Mouse (Mus musculus) bone marrow macrophage, adult 2 months (primary cell): ENCODE measurements around the gene Cadm1. TPM values are rescaled to one million over a fixed set of nuclear protein-coding genes. Genes with fewer than 3 reads are reported as not detected.

ENCODE experiments used
- H3K27ac ChIP-seq: 2 replicates; pipeline ENCODE4 v1.5.1; 2012; ENCODE audit warnings: low read depth, low read length; ENCODE audit not compliant: insufficient read depth
- H3K4me1 ChIP-seq: 2 replicates; pipeline ENCODE4 v1.6.1; 2012; ENCODE audit warnings: low read length; ENCODE audit not compliant: control insufficient read depth, insufficient read depth
- H3K4me3 ChIP-seq: 2 replicates; pipeline ENCODE4 v1.5.1; 2012; ENCODE audit warnings: mild to moderate bottlenecking, low read length, moderate library complexity; ENCODE audit not compliant: insufficient read depth
- CTCF ChIP-seq: IDR thresholded peaks from 2 replicates; pipeline ENCODE4 v1.5.1; 2012; ENCODE audit warnings: low read depth, mild to moderate bottlenecking, low read length, moderate library complexity
- POLR2A ChIP-seq: IDR thresholded peaks from 2 replicates; pipeline ENCODE4 v1.6.1; 2012; ENCODE audit warnings: mild to moderate bottlenecking, low read depth, low read length, borderline replicate concordance
- polyA plus RNA-seq: library from polyadenylated mRNA; stranded (reverse); fragments of >200 nt; gene quantifications from 2 replicates; pipeline ENCODE4 v1.2.4, GENCODE M21; 2012; ENCODE audit not compliant: missing spikeins, insufficient read depth, insufficient read length

Cadm1 gene
- polyA plus RNA-seq, 1 experiment, result 146 TPM

DNA sequence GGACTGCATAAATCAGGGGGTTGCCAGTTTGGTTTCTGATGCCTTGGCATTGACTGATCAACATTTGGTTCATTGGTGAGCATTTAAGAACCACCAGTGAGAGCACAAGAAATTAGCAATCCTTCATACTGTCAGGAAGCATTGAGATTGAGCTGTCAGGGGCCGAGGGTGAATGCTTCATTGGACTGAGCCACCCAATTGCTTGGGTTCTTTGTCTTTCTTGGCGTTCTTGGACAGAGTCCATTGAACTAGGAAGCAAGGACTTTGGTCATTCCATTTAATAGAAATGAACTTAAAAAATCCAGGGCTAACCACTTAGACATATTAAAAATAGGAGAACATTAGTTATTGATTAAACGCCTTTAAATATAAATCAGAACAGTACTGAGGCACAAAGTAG, 214.9 kb downstream of the Cadm1 start:
- Histone ChIP-seq H3K4me3 (no peak overlapping the region), H3K27ac (peak overlapping the region; percentile 95), H3K4me1 (peaks cover 76% of the 10 kb centered on the region)
- TF ChIP-seq POLR2A (no peak), CTCF (no peak)

DNA sequence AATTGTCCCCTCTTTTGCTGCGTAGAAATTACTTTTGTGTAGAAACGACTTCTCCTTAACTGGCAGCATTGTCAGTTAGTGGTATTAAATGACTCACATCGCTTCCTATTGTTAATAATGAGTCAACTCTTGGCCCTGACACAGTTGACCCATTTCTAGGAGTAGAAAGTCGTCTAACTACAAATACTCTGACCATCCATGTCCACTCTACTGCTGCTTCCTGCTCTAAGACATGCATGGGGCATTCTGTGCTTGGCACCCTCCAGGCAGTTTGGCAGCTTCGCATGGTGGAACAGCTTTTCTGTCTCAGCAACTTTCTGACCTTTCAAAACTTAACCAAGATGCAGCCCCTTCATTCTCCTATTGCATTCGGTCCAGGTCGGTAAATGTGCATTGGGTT, 215.7 kb downstream of the Cadm1 start:
- peak overlapping the region; percentile 61 for H3K27ac ChIP-seq
- H3K4me1 ChIP-seq, result peaks cover 69% of the 10 kb centered on the region
- TF ChIP-seq POLR2A, result no peak
- TF ChIP-seq CTCF, result no peak

DNA sequence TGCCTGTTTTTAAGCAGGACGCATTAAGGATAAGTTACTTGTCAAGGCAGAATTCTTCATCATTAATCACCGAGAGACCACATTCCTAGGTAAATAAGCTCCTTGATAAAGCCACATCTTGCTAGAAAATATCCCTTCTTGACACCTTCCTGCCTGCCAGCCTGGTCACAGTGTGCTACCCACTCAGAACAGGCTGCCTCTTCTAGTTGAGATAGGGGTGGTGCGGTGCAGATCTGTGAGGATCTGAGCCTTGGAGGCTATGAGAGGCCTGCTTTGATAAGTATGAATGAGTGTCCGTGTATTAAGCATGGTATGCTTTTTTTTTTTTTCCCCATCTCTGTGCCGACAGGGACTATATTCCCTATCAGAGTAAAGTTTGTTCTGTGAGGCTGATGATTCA, 219.2 kb downstream of the Cadm1 start:
- TF ChIP-seq POLR2A, result no peak
- no peak for TF ChIP-seq CTCF
- H3K27ac ChIP-seq, result no peak overlapping the region

More for the DNA sequence above, 215.7 kb downstream of the Cadm1 start:
- H3K4me3 ChIP-seq, result no peak overlapping the region

DNA sequence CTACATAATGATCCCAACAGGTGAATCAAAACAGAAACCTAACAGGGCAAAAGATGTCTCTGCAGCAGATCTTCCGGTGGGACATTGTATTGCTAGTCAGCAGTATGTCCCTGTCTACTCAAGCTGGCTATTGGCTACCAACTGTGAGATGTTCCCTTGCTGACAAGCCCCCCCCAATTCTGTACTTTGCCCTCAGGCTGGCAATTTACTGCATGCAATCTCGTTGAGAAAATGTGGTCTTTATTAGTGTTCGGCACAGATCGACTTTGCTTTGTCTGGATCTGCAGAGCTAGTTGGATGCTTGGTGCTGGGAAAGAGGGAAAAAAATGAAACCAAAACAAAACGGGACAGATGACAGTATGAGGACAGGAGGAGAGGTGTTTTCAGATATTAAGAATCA, 222.5 kb downstream of the Cadm1 start:
- no peak overlapping the region for H3K27ac ChIP-seq
- no peak for TF ChIP-seq POLR2A
- no peak for TF ChIP-seq CTCF
- peaks cover 38% of the 10 kb centered on the region for H3K4me1 ChIP-seq
- H3K4me3 ChIP-seq, result no peak overlapping the region

More for the DNA sequence above, 219.2 kb downstream of the Cadm1 start:
- Histone ChIP-seq H3K4me3 (no peak overlapping the region), H3K4me1 (peaks cover 56% of the 10 kb centered on the region)

DNA sequence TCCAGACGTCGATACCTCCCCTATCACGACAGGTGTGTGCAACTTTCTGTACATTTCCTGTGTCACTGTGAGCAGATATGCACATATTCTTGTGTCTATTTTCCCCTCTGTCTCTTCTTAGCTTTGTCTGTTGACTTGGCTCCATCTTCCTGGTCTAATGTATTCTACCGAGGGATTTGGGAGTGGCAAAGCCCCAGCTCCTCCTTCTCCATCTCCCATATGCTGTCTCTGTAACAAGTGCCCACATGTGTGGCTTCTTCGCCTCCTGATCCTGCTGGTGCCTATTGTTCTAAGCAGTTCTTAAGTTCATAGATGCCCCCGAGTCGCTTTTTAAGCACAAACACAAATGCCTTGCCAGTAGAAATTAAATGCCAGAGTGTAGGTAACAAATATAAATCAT, 223.2 kb downstream of the Cadm1 start:
- H3K4me1 ChIP-seq, result peaks cover 34% of the 10 kb centered on the region
- no peak for TF ChIP-seq POLR2A
- TF ChIP-seq CTCF, result no peak
- H3K4me3 ChIP-seq, result no peak overlapping the region
- H3K27ac ChIP-seq, result no peak overlapping the region

DNA sequence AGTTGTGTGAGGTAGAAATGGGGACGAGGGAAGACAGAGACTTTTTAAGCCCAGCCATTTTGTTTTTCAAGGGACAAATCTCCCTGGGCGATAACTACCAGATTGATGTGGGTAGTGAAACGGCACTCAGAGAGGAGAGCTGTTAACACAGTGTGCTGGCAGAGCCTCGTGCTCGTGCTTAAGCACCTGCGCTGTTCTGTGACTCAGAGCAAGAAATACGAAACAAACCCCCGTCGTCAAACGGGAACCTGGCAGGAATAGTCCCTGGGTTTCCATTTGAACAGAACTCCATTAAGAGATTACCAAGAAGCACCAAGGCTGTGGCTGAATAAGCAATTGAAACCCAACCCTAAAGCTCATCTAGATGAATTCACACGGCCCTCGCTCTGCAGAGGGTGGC, 225.1 kb downstream of the Cadm1 start:
- no peak overlapping the region for H3K4me3 ChIP-seq
- no peak for TF ChIP-seq CTCF
- TF ChIP-seq POLR2A, result no peak
- no peak overlapping the region for H3K27ac ChIP-seq
- H3K4me1 ChIP-seq, result peaks cover 24% of the 10 kb centered on the region

DNA sequence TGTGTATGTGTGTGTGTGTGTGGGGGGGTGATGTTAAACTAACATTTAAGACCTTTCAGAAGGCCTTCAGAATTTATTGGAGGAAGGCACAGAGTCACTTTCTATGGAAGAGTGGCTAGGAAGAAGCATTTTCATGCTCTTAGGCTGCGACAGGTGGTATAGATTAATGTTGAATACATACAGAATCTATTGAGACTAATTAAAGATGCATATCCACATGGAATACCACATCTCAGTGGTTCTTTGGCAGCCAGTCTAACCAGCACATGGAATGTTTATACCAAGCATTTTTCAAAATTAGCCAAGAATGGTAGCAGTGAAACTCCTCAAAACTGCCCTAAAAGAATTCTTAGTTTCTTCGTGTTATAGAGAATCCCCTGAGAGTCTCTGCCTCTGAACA, 227.8 kb downstream of the Cadm1 start:
- TF ChIP-seq POLR2A (no peak), CTCF (no peak)
- Histone ChIP-seq H3K27ac (no peak overlapping the region), H3K4me3 (no peak overlapping the region), H3K4me1 (peaks cover 8% of the 10 kb centered on the region)

DNA sequence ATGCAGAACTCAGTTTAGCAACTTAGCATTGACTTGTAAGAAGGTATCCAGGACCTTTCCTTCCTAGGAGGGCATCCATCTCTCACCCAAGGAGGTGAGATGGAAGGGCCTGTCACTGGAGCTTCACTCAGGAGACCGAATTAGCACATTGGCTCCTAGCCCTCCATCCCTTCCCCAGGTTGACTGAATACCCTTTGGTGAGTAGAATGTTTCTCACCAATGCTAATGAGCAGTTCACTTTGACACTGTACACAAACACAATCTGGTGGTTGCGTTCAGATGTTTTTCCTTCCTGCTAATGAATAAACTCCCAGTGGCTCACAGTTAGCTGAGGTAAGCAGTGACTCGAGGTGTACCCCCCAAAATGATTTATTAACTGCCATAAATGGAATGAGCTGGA, 228.3 kb downstream of the Cadm1 start:
- TF ChIP-seq POLR2A (no peak), CTCF (no peak)
- Histone ChIP-seq H3K4me1 (peaks cover 8% of the 10 kb centered on the region), H3K27ac (no peak overlapping the region), H3K4me3 (no peak overlapping the region)

DNA sequence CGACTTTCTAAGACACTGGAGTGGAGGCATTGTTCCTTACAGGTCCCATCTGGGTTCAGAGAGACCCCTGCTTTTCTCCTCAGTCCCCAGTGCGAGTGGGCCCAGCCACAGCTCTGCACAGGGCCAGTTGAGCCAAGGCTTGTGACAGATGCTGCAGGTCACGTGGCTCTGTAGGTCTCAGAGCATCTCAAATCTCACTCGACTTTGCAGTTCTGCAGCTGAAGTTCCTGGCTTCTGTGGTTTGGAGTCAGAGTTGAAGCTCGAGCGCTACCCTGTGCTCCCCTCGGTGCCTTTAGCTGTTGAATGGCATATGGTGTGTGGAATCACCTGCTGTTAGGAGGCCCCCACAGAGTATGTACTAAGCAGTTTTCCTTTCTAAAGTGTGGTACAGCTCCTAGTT, 229.8 kb downstream of the Cadm1 start:
- H3K4me1 ChIP-seq, result peaks cover 4% of the 10 kb centered on the region
- no peak overlapping the region for H3K4me3 ChIP-seq
- H3K27ac ChIP-seq, result no peak overlapping the region
- TF ChIP-seq POLR2A, result no peak
- TF ChIP-seq CTCF, result no peak

DNA sequence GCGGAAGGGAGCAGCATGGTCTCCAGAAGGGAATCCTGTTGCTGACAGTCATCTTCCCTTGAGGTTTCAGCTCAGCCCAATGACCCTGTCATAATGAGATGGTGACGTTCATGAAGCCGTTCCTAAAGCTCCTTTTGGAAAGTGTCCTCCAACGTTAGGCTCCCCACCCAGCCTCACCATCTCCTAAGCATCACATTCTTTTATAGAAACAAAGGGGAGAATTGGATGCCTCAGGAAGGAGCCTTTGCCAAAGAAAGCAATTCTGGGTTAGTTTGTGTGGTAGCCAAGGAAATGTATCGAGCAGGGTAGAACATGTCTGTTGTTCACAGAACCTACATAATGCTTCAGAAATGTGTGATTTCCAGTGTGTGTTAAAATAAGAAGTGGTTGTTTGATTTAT, 231.6 kb downstream of the Cadm1 start:
- Histone ChIP-seq H3K4me1 (peaks cover 1% of the 10 kb centered on the region), H3K27ac (no peak overlapping the region), H3K4me3 (no peak overlapping the region)
- no peak for TF ChIP-seq POLR2A
- no peak for TF ChIP-seq CTCF

DNA sequence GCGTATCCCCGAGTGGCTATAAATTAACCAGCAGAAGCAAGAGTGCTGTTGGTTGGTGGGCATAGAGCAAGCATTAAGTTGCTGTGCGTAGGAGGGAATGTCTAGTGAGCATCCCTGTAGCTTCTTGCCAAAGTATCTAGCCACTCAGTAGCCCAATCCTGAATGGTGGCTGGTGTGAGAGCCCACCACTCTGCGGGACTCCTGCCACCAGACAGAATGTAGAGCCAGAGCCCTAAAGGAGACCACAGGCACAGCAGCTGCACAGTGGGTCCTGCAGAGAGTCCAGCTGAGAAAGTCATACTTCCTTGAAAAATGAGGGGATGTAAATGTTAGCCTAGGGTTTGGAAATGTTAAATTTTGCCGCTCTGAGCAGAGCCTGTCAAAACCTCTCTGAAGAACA, 232.9 kb downstream of the Cadm1 start:
- H3K4me3 ChIP-seq, result no peak overlapping the region
- H3K27ac ChIP-seq, result no peak overlapping the region
- H3K4me1 ChIP-seq, result no peaks in the 10 kb centered on the region
- TF ChIP-seq POLR2A, result no peak
- TF ChIP-seq CTCF, result no peak
